ENCODE assay signal across 10 mouse cellular contexts in the genomic region with DNA sequence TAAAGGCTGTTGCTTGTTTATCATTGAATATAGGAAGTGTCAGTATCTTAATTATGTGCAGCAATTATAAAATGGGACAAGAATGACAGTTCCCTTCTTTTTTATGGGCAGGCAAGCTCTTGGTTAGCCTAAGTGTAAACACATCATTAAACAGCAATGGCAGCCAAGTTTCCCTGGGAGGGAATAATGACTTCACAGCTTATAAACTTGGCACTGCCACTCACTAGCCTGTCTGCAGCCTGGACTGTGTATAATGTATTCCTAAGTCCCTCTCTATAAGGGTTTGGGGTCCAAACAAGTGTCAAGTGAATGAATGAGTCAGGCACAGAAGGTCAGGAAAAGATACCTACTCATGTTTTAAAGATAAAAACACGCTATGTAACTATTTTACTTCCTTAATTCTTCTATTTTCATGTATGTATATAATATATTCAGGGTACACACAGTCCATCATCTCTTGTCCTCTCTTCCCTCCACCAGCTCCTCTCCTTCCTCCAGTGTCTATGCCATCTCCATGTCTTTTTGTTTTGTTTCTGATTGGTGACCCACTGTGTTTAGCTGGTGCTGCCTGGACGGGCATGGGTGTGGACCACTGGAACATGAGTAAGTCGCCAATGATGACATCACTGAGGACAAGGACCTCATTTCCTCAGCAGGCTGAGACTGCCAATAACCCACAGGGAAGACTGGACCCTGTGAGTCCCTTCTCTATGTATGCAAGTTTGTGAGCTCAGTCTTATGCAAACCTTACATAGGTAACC.
DNase-seq lines count a peak whose midpoint lies in the region; ATAC-seq and TF ChIP-seq lines count a peak whose summit lies in the region.
"Had no signal": no experiment of that assay in that cellular context is flagged by ENCODE, and none has a peak within 500 bp of the region (broad histone marks: within the 10 kb centered on the region; RNA-seq: fewer than 3 reads in every experiment).

No protein-coding gene starts in this region.

- no peaks in the 10 kb centered on the region for H3K4me1 ChIP-seq in heart, embryonic 15.5 days (replicated peaks)
- no peaks in the 10 kb centered on the region for H3K4me1 ChIP-seq in heart, adult 2 months (ENCODE audit: control insufficient read depth, insufficient read depth, low read length)
- no peaks in the 10 kb centered on the region; the same call in 1 of the 2 replicates for H3K4me1 ChIP-seq in forebrain, embryonic 16.5 days (replicated peaks; ENCODE audit: control insufficient read depth, insufficient read depth, low read length)
- H3K4me1 ChIP-seq: liver, embryonic 15.5 days had no signal

- no peaks in the 10 kb centered on the region for H3K79me2 ChIP-seq in heart, adult 2 months (replicated peaks; ENCODE audit: control insufficient read depth, insufficient read depth, low read length)

- no peak for TF ChIP-seq POLR2A in heart, adult 2 months (IDR thresholded peaks at IDR 0.05; ENCODE audit: insufficient read depth, low read depth, low read length)

- 0 out of 2 replicates have a peak, but pooled peaks have one; percentile 39 for ATAC-seq in heart, embryonic 15.5 days (replicated peaks; ENCODE audit: insufficient number of reproducible peaks, insufficient read depth, low FRiP score, low read depth)
- peak; percentile 98 for ATAC-seq in forebrain, embryonic 16.5 days

- H3K9ac ChIP-seq in heart, embryonic 15.5 days: no peak overlapping the region
- H3K9ac ChIP-seq in heart, adult 2 months (ENCODE audit: low read depth, low read length): no peak overlapping the region
- H3K9ac ChIP-seq in forebrain, embryonic 16.5 days (replicated peaks; ENCODE audit: low read depth, low read length): no peak overlapping the region
- H3K9ac ChIP-seq: liver, embryonic 15.5 days had no signal

- H3K36me3 ChIP-seq in heart, embryonic 15.5 days: no peaks in the 10 kb centered on the region
- no peaks in the 10 kb centered on the region; the same call in 1 of the 2 replicates for H3K36me3 ChIP-seq in heart, adult 2 months (ENCODE audit: control insufficient read depth, insufficient read depth, low read length)
- H3K36me3 ChIP-seq in forebrain, embryonic 16.5 days (ENCODE audit: control insufficient read depth, insufficient read depth): no peaks in the 10 kb centered on the region
- H3K36me3 ChIP-seq: liver, embryonic 15.5 days had no signal

- H3K4me3 ChIP-seq in heart, embryonic 15.5 days: no peak overlapping the region
- H3K4me3 ChIP-seq in heart, adult 2 months: no peak overlapping the region
- no peak overlapping the region for H3K4me3 ChIP-seq in forebrain, embryonic 16.5 days (replicated peaks; ENCODE audit: low read length)
- H3K4me3 ChIP-seq: liver, embryonic 15.5 days had no signal

- no peaks in the 10 kb centered on the region for H3K9me3 ChIP-seq in heart, embryonic 15.5 days (replicated peaks)
- H3K9me3 ChIP-seq in forebrain, embryonic 16.5 days (ENCODE audit: control insufficient read depth, low read length): no peaks in the 10 kb centered on the region
- H3K9me3 ChIP-seq: liver, embryonic 15.5 days had no signal

- no peak for DNase-seq in heart, adult 2 months
- DNase-seq in adipocyte (ENCODE audit: low spot score): peak; percentile 14
- peak; percentile 26 to 38 for DNase-seq in lung, postnatal 4 days
- no peak for DNase-seq in ovary, adult 18-20 months (ENCODE audit: low spot score)
- DNase-seq in adrenal gland, postnatal 25 days: no peak
- no peak for DNase-seq in retina, postnatal 1 day

- TF ChIP-seq EP300 in heart, adult 2 months (IDR thresholded peaks at IDR 0.05; ENCODE audit: insufficient read depth, low read depth, low read length): no peak

- no peak for TF ChIP-seq CTCF in heart, adult 2 months (IDR thresholded peaks at IDR 0.05)

- H3K4me2 ChIP-seq in heart, embryonic 15.5 days: no peak overlapping the region
- no peak overlapping the region for H3K4me2 ChIP-seq in forebrain, embryonic 16.5 days (ENCODE audit: low read length)
- H3K4me2 ChIP-seq: liver, embryonic 15.5 days had no signal

- no peaks in the 10 kb centered on the region for H3K27me3 ChIP-seq in heart, embryonic 15.5 days
- H3K27me3 ChIP-seq in heart, adult 2 months (ENCODE audit: control insufficient read depth, insufficient read depth, low read length): no peaks in the 10 kb centered on the region
- H3K27me3 ChIP-seq in forebrain, embryonic 16.5 days (replicated peaks; ENCODE audit: control insufficient read depth, insufficient read depth, low read length): no peaks in the 10 kb centered on the region
- H3K27me3 ChIP-seq: liver, embryonic 15.5 days had no signal

- 61% methylated on average over 3 of the region's 3 CpGs for WGBS in heart, embryonic 15.5 days
- 54% methylated on average over 3 of the region's 3 CpGs for WGBS in heart, adult 2 months
- whole genome bisulfite sequencing in forebrain, embryonic 16.5 days: 60% methylated on average over 3 of the region's 3 CpGs

- no peak overlapping the region for H3K27ac ChIP-seq in heart, embryonic 15.5 days
- no peak overlapping the region for H3K27ac ChIP-seq in heart, adult 2 months
- no peak overlapping the region for H3K27ac ChIP-seq in forebrain, embryonic 16.5 days (ENCODE audit: low read length)
- H3K27ac ChIP-seq: kidney, postnatal 0 days; liver, embryonic 15.5 days had no signal

- intact Hi-C loops in heart, adult 2 months (cut with DNase I): no loop called here

Comparison
In these comparisons a context has a peak if more than half of its experiments do, and no peak if none do; other contexts are left out.
1. DNase-seq: peak in adipocyte (single experiment) and lung, postnatal 4 days (2 of 2); none in heart, adult 2 months (0 of 2), ovary, adult 18-20 months (single experiment), adrenal gland, postnatal 25 days (single experiment) and retina, postnatal 1 day (single experiment).